Mouse (Mus musculus) forebrain, embryonic 13.5 days (tissue): ENCODE results near the gene Camk2n2. TPM values are rescaled to one million over a fixed set of nuclear protein-coding genes. Genes with fewer than 3 reads are reported as not detected.
"Not testable (repeated sequence)": the region's sequence is repeated elsewhere in the genome, so short reads cannot be mapped to it uniquely, and the experiment has no call there.

ENCODE experiments used
- ATAC-seq: fragments of 200-750 bp; cut with Nextera tagmentation; 2 replicates; pipeline ENCODE4 v1.8.0; 2017
- H3K27ac ChIP-seq: fragments of 300-500 bp; sonication (generic); 2 replicates; pipeline ENCODE4 v1.5.1; 2015; ENCODE audit warnings: inconsistent platforms, mild to moderate bottlenecking, moderate library complexity
- H3K27me3 ChIP-seq: fragments of 300-500 bp; sonication (generic); 2 replicates; pipeline ENCODE4 v1.6.1; 2015; ENCODE audit warnings: mild to moderate bottlenecking, inconsistent platforms
- H3K36me3 ChIP-seq: fragments of 300-500 bp; sonication (generic); 2 replicates; pipeline ENCODE4 v1.6.1; 2015; ENCODE audit warnings: mild to moderate bottlenecking, inconsistent platforms; ENCODE audit not compliant: poor library complexity, severe bottlenecking
- H3K4me1 ChIP-seq: fragments of 300-500 bp; sonication (generic); 2 replicates; pipeline ENCODE4 v1.6.1; 2015; ENCODE audit warnings: inconsistent platforms
- H3K4me2 ChIP-seq: fragments of 300-500 bp; sonication (generic); 2 replicates; pipeline ENCODE4 v1.6.1; 2015; ENCODE audit warnings: inconsistent platforms, mild to moderate bottlenecking, moderate library complexity
- H3K4me3 ChIP-seq: fragments of 300-500 bp; sonication (generic); 2 replicates; pipeline ENCODE4 v1.5.1; 2015; ENCODE audit warnings: mild to moderate bottlenecking, inconsistent platforms
- H3K9ac ChIP-seq: fragments of 300-500 bp; sonication (generic); 2 replicates; pipeline ENCODE4 v1.6.1; 2015; ENCODE audit warnings: mild to moderate bottlenecking, inconsistent platforms
- H3K9me3 ChIP-seq: fragments of 300-500 bp; sonication (generic); replicated peaks from 2 replicates; pipeline ENCODE4 v1.6.1; 2016; ENCODE audit warnings: inconsistent platforms
- WGBS: fragments of 180-500 bp; shearing (Covaris S2); methylation state at CpG from one replicate; pipeline ENCODE4 v1.1.7; 2015; 5-methylcytosine and 5-hydroxymethylcytosine counted together
- polyA plus RNA-seq: library from polyadenylated mRNA; unstranded; fragments of >200 nt; fragmentation: Nextera tagmentation; extraction: Ambion mirVana; gene quantifications from 2 replicates; pipeline ENCODE4 v1.2.1, GENCODE M21; 2015

The Camk2n2 gene
- 9.6 and 10.9 TPM in 2 replicates for polyA plus RNA-seq

DNA sequence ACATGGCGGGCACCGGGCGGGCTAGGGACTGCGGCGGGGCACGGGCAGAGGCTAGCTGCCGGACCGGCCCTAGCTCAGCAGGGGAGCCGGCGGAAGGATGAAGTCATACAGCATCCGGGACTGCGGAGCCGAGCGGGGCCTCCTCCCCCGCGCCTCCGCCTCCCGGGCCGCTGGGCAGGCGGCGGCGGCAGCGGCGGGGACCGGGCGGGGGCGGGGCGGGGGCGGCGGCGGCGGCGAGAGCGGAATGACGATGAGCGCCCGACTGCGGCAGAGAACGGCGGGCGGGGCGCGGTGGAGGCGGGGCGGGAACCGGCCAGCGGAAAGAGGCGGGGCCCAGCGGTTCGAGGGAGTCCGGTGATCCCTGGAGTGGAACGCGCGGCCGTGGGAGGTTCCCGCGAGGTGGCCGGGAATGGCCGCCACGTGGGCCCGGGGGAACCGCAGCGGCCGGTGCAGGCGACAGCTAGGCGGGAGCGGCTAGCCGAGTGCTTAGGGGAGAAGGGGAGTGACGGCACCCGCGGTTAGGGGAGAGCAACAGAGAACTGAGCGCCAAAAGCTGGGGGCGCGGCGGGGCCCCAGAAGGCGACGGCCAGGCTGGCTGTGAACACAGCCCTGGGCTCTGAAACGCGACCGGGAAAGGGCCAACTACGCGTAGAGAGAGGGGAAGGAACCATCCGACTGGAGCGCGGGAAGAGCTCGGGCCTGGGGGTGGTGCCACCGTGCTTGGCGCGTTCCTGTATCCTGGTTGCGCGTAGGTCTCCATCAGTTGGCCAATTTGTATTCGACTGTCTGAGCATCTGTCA is at the start of gene Camk2n2:
Gene Camk2n2 (minus strand): TSS at position 97 of the 800 bp plus-strand sequence.
- ATAC-seq: peak; percentile 61
- no peaks in the 10 kb centered on the region for H3K27me3 ChIP-seq
- H3K9ac ChIP-seq: peak within 1 kb of the TSS; percentile 81
- peak within 1 kb of the TSS; percentile 70 for H3K4me3 ChIP-seq
- H3K36me3 ChIP-seq: peaks cover 11% of the 10 kb centered on the region; the same call in 1 of the 2 replicates
- under 1% methylated on average over 76 of the region's 92 CpGs for WGBS
- H3K4me2 ChIP-seq: peak within 1 kb of the TSS; percentile 78
- no peaks in the 10 kb centered on the region for H3K9me3 ChIP-seq
- peaks cover 37% of the 10 kb centered on the region for H3K4me1 ChIP-seq
- peak within 1 kb of the TSS; percentile 94 for H3K27ac ChIP-seq

DNA sequence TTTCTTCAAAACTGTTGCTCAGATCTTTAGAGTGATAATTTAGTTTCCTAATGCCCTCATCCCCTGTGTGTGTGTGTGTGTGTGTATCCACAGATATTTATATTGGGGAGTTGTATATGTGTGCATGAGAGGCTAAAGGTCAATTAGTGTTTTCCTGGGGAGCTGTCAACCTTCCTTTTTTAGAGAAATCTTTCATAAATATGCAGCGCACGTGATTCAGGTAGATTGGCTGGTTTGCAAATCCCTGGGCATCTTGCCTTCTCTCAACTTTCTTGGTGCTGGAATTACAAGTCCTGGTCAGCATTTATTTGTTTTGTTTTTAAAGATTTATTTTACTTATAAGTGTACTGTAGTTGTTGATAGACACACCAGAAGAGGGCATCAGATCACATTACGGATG is 49.2 kb upstream of the Camk2n2 start:
- H3K4me2 ChIP-seq: no peak overlapping the region
- H3K9ac ChIP-seq: no peak overlapping the region
- H3K9me3 ChIP-seq: no peaks in the 10 kb centered on the region
- H3K27me3 ChIP-seq: no peaks in the 10 kb centered on the region
- H3K4me3 ChIP-seq: no peak overlapping the region
- 91% methylated on average over 3 of the region's 3 CpGs for WGBS
- no peak for ATAC-seq
- peaks cover 26% of the 10 kb centered on the region for H3K4me1 ChIP-seq
- no peak overlapping the region for H3K27ac ChIP-seq
- peaks cover 16% of the 10 kb centered on the region for H3K36me3 ChIP-seq

DNA sequence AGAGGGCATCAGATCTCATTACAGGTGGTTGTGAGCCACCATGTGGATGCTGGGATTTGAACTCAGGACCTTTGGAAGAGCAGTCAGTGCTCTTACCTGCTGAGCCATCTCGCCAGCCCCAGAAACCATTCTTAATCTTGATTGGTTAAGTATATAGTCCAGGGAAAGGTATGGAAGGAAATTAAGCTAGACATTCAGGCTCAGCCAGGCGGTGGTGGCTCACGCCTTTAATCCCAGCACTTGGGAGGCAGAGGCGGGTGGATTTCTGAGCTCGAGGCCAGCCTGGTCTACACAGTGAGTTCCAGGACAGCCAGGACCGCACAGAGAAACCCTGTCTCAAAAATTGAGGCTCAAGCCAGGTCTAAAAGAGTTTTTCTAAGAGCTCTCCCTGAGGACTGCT is 46.9 kb upstream of the Camk2n2 start, which contains the start of gene Eif4g1:
Gene Eif4g1 (plus strand): TSS at position 301 of the 400 bp plus-strand sequence.
- WGBS: 94% methylated on average over 5 of the region's 6 CpGs
- H3K4me2 ChIP-seq, H3K9ac ChIP-seq: not testable (repeated sequence)

DNA sequence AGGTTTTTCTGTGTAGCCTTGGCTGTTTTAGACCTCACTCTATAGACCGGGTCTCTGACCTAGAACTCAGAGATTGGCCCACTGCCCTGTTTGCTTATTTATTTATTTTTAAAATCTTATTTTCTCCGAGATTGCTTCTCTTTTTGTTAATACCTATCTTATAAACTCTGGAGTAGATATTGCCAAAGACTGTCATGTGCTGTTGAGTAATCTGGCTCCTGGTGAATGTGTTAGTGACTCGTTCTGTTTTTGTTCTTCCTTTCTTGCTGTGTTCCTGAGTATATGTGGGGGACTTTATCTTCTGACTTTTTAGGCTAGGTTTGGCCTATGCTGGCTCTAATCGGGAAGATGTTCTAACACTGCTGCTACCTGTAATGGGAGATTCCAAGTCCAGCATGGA is 36.6 kb upstream of the Camk2n2 start:
- H3K27ac ChIP-seq: no peak overlapping the region
- H3K4me1 ChIP-seq: peaks cover 8% of the 10 kb centered on the region
- ATAC-seq: no peak
- H3K9me3 ChIP-seq: no peaks in the 10 kb centered on the region
- peaks cover 83% of the 10 kb centered on the region for H3K36me3 ChIP-seq
- H3K4me3 ChIP-seq: no peak overlapping the region
- no peak overlapping the region for H3K9ac ChIP-seq
- no peaks in the 10 kb centered on the region for H3K27me3 ChIP-seq
- 92% methylated on average over 4 of the region's 4 CpGs for WGBS
- H3K4me2 ChIP-seq: no peak overlapping the region

More for the DNA sequence above, 46.9 kb upstream of the Camk2n2 start, which contains the start of gene Eif4g1:
- H3K9me3 ChIP-seq, H3K4me3 ChIP-seq, ATAC-seq, H3K4me1 ChIP-seq, H3K27ac ChIP-seq, H3K27me3 ChIP-seq: not testable (repeated sequence)
- H3K36me3 ChIP-seq: peaks cover 21% of the 10 kb centered on the region

DNA sequence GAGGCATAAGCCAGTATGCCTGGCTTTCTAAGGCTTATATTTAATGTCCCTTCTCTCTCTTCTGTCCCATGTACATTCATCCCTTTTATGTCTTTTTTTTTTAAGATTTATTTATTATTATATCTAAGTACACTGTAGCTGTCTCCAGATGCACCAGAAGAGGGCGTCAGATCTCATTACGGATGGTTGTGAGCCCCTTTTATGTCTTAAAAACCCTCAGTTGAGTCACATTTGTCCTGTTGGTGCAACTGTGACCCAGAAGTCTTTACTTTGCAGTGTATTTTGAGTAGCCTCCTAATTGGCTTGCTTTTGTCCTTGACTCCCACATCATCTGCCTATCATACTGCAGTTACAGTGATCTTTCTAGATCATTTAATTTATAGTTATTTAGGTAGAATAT is 32.2 kb upstream of the Camk2n2 start:
- no peak overlapping the region for H3K9ac ChIP-seq
- peaks cover 19% of the 10 kb centered on the region for H3K4me1 ChIP-seq
- H3K27me3 ChIP-seq: no peaks in the 10 kb centered on the region
- 51% methylated on average over 2 of the region's 2 CpGs for WGBS
- H3K4me2 ChIP-seq: peak overlapping the region; percentile 97; the same call in 1 of the 2 replicates
- no peak for ATAC-seq
- H3K36me3 ChIP-seq: peaks cover 40% of the 10 kb centered on the region
- H3K27ac ChIP-seq: no peak overlapping the region
- H3K4me3 ChIP-seq: no peak overlapping the region
- no peaks in the 10 kb centered on the region for H3K9me3 ChIP-seq

DNA sequence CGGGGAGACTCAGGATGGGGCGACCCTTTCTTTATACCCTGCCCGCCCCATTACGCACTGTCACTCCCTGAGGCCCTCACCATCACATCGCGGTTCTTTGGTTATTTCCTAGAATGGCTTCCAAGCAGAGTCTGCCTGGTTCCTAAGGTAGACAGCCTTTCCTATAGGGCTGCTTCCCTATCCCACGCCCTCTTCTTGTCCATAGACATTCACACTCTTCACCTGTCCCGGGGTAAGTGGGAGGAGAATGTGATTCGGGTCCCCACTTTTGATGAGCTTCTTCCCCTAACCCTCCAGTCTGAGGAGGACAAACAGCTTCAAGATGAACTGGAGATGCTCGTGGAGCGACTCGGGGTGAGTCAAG is 30.8 kb upstream of the Camk2n2 start:
- ATAC-seq: no peak
- Histone ChIP-seq H3K36me3 (peaks cover 26% of the 10 kb centered on the region), H3K27me3 (no peaks in the 10 kb centered on the region), H3K4me2 (peak overlapping the region; percentile 97), H3K9ac (peak overlapping the region; percentile 91), H3K4me3 (peak overlapping the region; percentile 84), H3K9me3 (no peaks in the 10 kb centered on the region), H3K4me1 (peaks cover 19% of the 10 kb centered on the region), H3K27ac (peak overlapping the region; percentile 75; the same call in 1 of the 2 replicates)
- 10% methylated on average over 12 of the region's 12 CpGs for WGBS

DNA sequence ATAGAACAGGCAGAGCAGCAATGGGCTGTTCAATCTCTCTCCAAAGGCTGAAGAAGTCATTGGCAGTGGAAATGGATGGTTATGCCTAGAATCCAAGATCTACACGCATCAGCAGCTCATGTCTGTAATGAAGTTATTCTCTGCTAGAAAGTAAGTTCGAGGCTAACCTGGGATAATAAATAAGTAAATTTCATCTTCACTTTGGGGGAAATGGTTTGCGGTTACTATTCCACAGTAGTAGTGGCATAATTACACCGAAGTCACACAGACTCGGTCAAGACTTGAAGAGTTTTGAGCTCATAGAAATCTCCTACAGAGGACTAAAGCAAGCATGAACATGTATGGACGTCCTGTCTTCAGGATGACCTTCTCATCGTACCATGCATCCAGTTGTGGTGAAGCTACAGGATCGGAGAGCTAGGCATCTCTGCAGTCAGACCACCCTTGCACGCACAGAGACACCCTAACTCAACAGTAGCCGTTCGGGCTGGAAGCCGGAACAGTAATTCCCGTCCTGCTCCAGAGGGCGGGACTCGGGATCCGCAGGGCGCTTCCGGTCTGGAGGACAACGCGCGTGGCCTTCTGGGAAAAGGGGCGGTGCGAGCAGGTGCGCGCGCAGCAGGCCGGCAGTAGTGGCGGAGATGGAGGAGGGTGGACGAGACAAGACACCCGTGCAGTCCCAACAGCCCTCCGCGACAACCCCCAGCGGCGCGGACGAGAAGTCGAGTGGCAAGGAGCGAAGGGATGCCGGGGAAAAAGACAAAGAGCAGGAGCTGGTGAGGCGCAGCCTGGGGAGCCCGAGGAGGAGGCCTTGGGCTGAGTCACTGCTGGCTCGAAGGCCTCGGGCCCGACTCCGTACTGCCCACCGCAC is 30.2 kb upstream of the Camk2n2 start, which contains the start of gene Psmd2:
Gene Psmd2 (plus strand): TSS at position 577 of the 871 bp plus-strand sequence.
- peak within 1 kb of the TSS; percentile 84 for H3K4me3 ChIP-seq
- H3K4me2 ChIP-seq: peak within 1 kb of the TSS; percentile 97
- H3K4me1 ChIP-seq: peaks cover 19% of the 10 kb centered on the region
- peak; percentile 98 for ATAC-seq
- no peaks in the 10 kb centered on the region for H3K27me3 ChIP-seq
- peak within 1 kb of the TSS; percentile 91 for H3K9ac ChIP-seq
- H3K36me3 ChIP-seq: peaks cover 20% of the 10 kb centered on the region
- H3K27ac ChIP-seq: peak within 1 kb of the TSS; percentile 75
- WGBS: 2% methylated on average over 46 of the region's 46 CpGs
- H3K9me3 ChIP-seq: no peaks in the 10 kb centered on the region

DNA sequence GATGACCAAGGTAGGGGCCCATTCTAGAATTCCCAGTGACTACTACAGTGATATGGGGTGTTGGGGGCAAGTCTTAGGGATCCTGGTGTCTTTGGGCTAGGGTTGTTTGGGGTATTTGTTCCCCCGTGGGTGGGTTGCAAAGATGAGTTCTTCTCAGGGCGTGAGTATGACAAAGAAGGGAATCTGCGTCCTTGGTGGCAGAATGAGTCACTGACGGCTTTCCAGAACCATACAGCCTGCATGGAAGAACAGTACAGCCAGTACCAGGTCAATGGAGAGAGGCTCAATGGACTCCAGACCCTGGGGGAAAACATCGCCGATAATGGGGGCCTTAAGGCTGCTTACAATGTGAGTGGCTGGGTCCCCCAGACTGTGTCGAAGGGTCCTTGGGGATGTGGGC is 22.8 kb upstream of the Camk2n2 start:
- no peaks in the 10 kb centered on the region for H3K4me1 ChIP-seq
- no peak overlapping the region for H3K4me2 ChIP-seq
- no peaks in the 10 kb centered on the region for H3K27me3 ChIP-seq
- no peak overlapping the region for H3K9ac ChIP-seq
- no peak overlapping the region for H3K4me3 ChIP-seq
- 88% methylated on average over 7 of the region's 7 CpGs for WGBS
- H3K9me3 ChIP-seq: no peaks in the 10 kb centered on the region
- ATAC-seq: no peak
- no peak overlapping the region for H3K27ac ChIP-seq
- peaks cover 4% of the 10 kb centered on the region; the same call in 1 of the 2 replicates for H3K36me3 ChIP-seq

DNA sequence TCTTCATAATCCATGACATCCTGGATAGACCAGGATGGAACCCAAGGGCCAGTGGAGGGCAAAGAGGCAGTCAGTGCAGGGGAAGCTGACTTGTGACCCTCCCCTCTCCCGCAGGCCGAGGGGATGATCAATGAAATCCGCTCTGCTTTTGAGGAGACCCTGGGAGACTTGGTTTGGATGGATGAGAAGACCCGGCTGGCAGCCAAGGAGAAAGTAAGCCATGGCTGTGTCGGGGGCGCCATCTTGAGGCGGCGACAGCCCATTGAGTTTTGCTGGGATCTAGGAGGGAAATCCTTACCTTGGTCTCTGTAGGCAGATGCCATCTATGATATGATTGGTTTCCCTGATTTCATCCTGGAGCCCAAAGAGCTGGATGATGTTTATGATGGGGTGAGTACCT is 21.1 kb upstream of the Camk2n2 start:
- H3K4me1 ChIP-seq: 0 out of 2 replicates have a peak, but pooled peaks cover 10% of the 10 kb centered on the region
- H3K9ac ChIP-seq: no peak overlapping the region
- H3K27ac ChIP-seq: no peak overlapping the region
- no peaks in the 10 kb centered on the region for H3K27me3 ChIP-seq
- peaks cover 4% of the 10 kb centered on the region; the same call in 1 of the 2 replicates for H3K36me3 ChIP-seq
- no peak overlapping the region for H3K4me3 ChIP-seq
- no peaks in the 10 kb centered on the region for H3K9me3 ChIP-seq
- 1% methylated on average over 8 of the region's 8 CpGs for WGBS
- H3K4me2 ChIP-seq: no peak overlapping the region
- ATAC-seq: peak; percentile 75

DNA sequence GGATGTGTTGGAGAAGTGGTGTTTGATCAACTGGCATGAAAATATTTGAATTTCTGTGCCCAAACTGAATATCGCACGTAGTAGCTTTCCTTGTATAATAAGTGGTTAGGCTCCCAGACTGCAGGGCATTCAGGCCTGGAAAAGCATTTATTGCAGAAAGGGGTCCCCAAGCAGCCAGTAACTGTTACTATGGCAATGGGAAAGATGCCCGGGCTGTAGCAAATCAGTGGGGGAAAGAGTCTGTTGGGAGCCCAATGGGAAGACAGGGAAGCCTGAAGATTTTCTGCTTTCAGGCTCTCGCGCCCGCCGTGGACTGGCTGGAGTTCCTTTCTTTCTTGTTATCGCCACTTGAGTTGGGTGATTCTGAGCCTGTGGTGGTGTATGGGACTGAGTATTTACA is 17.3 kb upstream of the Camk2n2 start:
- Histone ChIP-seq H3K9me3 (no peaks in the 10 kb centered on the region), H3K4me1 (0 out of 2 replicates have a peak, but pooled peaks cover 10% of the 10 kb centered on the region), H3K4me3 (no peak overlapping the region), H3K27ac (no peak overlapping the region; the same call in 1 of the 2 replicates), H3K9ac (no peak overlapping the region), H3K4me2 (no peak overlapping the region), H3K36me3 (0 out of 2 replicates have a peak, but pooled peaks cover 1% of the 10 kb centered on the region), H3K27me3 (no peaks in the 10 kb centered on the region)
- WGBS: 70% methylated on average over 8 of the region's 8 CpGs
- ATAC-seq: peak; percentile 72; the same call in 1 of the 2 replicates

DNA sequence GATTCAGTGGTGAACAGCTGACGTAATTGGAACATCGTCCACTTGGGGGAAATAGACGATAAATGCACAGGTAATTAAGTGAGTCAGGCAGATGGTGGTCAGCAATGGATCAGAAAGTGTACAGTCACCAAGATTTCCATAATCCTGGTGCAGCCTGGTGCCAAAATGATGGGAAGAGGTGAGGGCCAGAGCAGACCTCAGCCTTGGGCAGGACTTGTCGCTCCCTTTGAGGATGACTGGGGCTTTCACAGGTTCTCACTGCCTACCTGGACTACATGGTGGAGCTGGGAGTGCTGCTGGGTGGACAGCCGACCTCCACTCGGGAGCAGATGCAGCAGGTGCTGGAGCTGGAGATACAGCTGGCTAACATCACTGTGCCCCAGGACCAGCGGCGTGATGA is 16.3 kb upstream of the Camk2n2 start:
- no peak overlapping the region for H3K27ac ChIP-seq
- no peaks in the 10 kb centered on the region for H3K9me3 ChIP-seq
- H3K9ac ChIP-seq: no peak overlapping the region
- H3K4me3 ChIP-seq: no peak overlapping the region
- 0 out of 2 replicates have a peak, but pooled peaks cover 10% of the 10 kb centered on the region for H3K4me1 ChIP-seq
- 86% methylated on average over 8 of the region's 8 CpGs for WGBS
- H3K4me2 ChIP-seq: no peak overlapping the region
- H3K27me3 ChIP-seq: no peaks in the 10 kb centered on the region
- no peak for ATAC-seq
- peaks cover 5% of the 10 kb centered on the region; the same call in 1 of the 2 replicates for H3K36me3 ChIP-seq
